Mouse (Mus musculus): ENCODE measurements around the gene Trim7. TPM values are rescaled to one million over a fixed set of nuclear protein-coding genes. Genes with fewer than 3 reads are reported as not detected.

Gene Trim7
- total and polyA plus RNA-seq, 3 experiments: 0.81 to 1.3 TPM; not detected in 1

DNA sequence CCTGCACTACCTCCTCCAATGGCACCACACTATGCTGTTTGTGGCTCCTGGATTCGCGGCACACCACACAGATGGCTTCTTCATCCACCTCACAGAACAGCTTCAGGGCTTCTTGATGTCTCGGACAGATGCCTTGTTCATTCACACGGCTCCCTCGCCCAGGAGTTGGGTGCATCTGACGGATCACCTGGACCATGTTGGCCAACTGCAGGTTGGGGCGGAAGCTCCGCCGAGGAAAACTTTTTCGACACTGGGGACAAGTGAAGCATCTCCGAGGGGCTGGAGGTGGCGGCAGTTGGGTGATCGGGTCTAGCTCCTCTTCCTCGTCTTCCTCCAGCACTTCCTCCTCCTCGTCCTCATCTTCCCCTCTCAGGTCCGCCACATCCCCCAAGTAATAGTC is 10.1 kb upstream of the Trim7 start:
- peak overlapping the region; percentile 70 for H3K27ac ChIP-seq (ENCODE audit: control insufficient read depth, low read depth, low read length)
- H3K4me3 ChIP-seq (ENCODE audit: control insufficient read depth in 1 of 2, insufficient read depth in 1 of 2, low read depth in 2 of 2, low read length in 2 of 2): peak overlapping the region; percentile 81 to 91
- H3K79me2 ChIP-seq (ENCODE audit: control insufficient read depth, insufficient read depth, low read length, poor library complexity): peaks cover 28% of the 10 kb centered on the region
- peaks cover 0 to 42% of the 10 kb centered on the region in 2 experiments; a peak in 2 of 4 replicates for H3K36me3 ChIP-seq (ENCODE audit: control insufficient read depth in 1 of 2, insufficient read depth in 2 of 2, low read length in 2 of 2)
- H3K9me3 ChIP-seq (replicated peaks; ENCODE audit: insufficient read depth, low read length): no peaks in the 10 kb centered on the region
- peaks cover 14 to 37% of the 10 kb centered on the region in 2 experiments for H3K4me1 ChIP-seq (ENCODE audit: control insufficient read depth in 1 of 2, insufficient read depth in 2 of 2, low read length in 2 of 2)
- no peak for TF ChIP-seq ZNF384 (IDR thresholded peaks at IDR 0.05; ENCODE audit: low read depth, low read length)
- TF ChIP-seq MEF2A (IDR thresholded peaks at IDR 0.05; ENCODE audit: extremely low read depth, insufficient replicate concordance, low read depth, low read length, poor library complexity, severe bottlenecking): no peak
- TF ChIP-seq CTCF (IDR thresholded peaks at IDR 0.05 in 2 of 3, conservative IDR thresholded peaks at IDR 0.05 in 1 of 3; ENCODE audit: control insufficient read depth in 1 of 3, insufficient read depth in 1 of 3, low read depth in 2 of 3, low read length in 3 of 3, poor library complexity in 1 of 3, severe bottlenecking in 1 of 3): no peak
- no peak for TF ChIP-seq ETS1 (IDR thresholded peaks at IDR 0.05; ENCODE audit: low read depth, low read length)
- TF ChIP-seq SIN3A (IDR thresholded peaks at IDR 0.05; ENCODE audit: low read length): no peak
- no peak for TF ChIP-seq EP300 (IDR thresholded peaks at IDR 0.05; ENCODE audit: low read depth in 1 of 2, low read length in 2 of 2)
- no peak for TF ChIP-seq GATA1 (IDR thresholded peaks at IDR 0.05; ENCODE audit: low read depth, low read length)
- TF ChIP-seq POLR2AphosphoS5 (IDR thresholded peaks at IDR 0.05; ENCODE audit: borderline replicate concordance, low read depth, low read length): no peak
- TF ChIP-seq MXI1 (IDR thresholded peaks at IDR 0.05; ENCODE audit: low read depth, low read length): no peak
- TF ChIP-seq KAT2A (conservative IDR thresholded peaks at IDR 0.05; ENCODE audit: low read depth, low read length): no peak
- H3K27me3 ChIP-seq (ENCODE audit: control insufficient read depth in 1 of 2, insufficient read depth in 2 of 2, low read length in 2 of 2): no peaks in the 10 kb centered on the region
- H3K9ac ChIP-seq (ENCODE audit: control insufficient read depth, low read depth, low read length, poor library complexity, severe bottlenecking): peak overlapping the region; percentile 82
- no peak for DNase-seq (ENCODE audit: low read depth, low spot score)

DNA sequence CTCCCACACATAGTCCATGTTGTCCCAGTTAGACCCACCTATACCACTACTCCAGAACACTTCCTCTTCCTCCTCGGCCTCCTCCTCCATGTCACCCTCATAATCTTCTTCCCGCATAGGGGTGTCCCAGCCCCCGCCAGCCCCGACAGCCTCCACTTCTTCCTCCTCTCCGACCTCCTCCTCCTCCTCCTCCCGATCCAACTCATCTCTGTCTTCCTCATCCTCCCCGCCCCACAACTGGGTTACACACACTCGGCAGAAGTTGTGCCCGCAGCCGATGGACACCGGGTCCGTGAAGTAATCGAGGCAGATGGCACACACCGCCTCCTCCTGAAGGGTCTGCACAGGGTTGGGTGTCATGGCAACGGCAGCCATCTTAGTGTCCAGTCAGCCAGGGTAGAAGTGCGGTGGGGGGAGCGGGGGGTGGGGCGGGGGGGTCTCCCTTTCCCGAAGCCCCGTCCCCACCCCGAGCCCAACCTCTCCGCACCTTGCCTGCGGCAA is 9.6 kb upstream of the Trim7 start:
- H3K4me1 ChIP-seq (ENCODE audit: control insufficient read depth in 1 of 2, insufficient read depth in 2 of 2, low read length in 2 of 2): peaks cover 14 to 41% of the 10 kb centered on the region in 2 experiments
- peak overlapping the region; percentile 81 to 91 for H3K4me3 ChIP-seq (ENCODE audit: control insufficient read depth in 1 of 2, insufficient read depth in 1 of 2, low read depth in 2 of 2, low read length in 2 of 2)
- H3K27me3 ChIP-seq (ENCODE audit: control insufficient read depth in 1 of 2, insufficient read depth in 2 of 2, low read length in 2 of 2): no peaks in the 10 kb centered on the region
- peak overlapping the region; percentile 70 for H3K27ac ChIP-seq (ENCODE audit: control insufficient read depth, low read depth, low read length)
- no peak for TF ChIP-seq USF1 (IDR thresholded peaks at IDR 0.05; ENCODE audit: low read depth, low read length)
- no peak for TF ChIP-seq POLR2AphosphoS2 (IDR thresholded peaks at IDR 0.05; ENCODE audit: low read length)
- TF ChIP-seq RAD21 (IDR thresholded peaks at IDR 0.05; ENCODE audit: low read depth, low read length): no peak
- no peak for TF ChIP-seq SIN3A (IDR thresholded peaks at IDR 0.05; ENCODE audit: low read length)
- TF ChIP-seq NRF1 (IDR thresholded peaks at IDR 0.05; ENCODE audit: insufficient read depth, low read depth, low read length, poor library complexity, severe bottlenecking): no peak
- TF ChIP-seq POLR2AphosphoS5 (IDR thresholded peaks at IDR 0.05; ENCODE audit: borderline replicate concordance, low read depth, low read length): no peak
- 0 out of 2 replicates have a peak, but pooled peaks have one; percentile 7 for TF ChIP-seq TBP (IDR thresholded peaks at IDR 0.05; ENCODE audit: low read depth, low read length)
- no peak; the same call in 1 of the 2 replicates for TF ChIP-seq MXI1 (IDR thresholded peaks at IDR 0.05; ENCODE audit: low read depth, low read length)
- no peak for TF ChIP-seq RCOR1 (IDR thresholded peaks at IDR 0.05; ENCODE audit: low read depth, low read length)
- TF ChIP-seq CHD1 (IDR thresholded peaks at IDR 0.05; ENCODE audit: low read depth, low read length): peak; percentile 86; the same call in 1 of the 2 replicates
- no peak for TF ChIP-seq EP300 (IDR thresholded peaks at IDR 0.05; ENCODE audit: low read depth in 1 of 2, low read length in 2 of 2)
- no peak for TF ChIP-seq HCFC1 (IDR thresholded peaks at IDR 0.05; ENCODE audit: low read depth, low read length)
- H3K36me3 ChIP-seq (ENCODE audit: control insufficient read depth in 1 of 2, insufficient read depth in 2 of 2, low read length in 2 of 2): peaks cover 0 to 45% of the 10 kb centered on the region in 2 experiments; a peak in 2 of 4 replicates
- peak; percentile 77 for DNase-seq (ENCODE audit: low read depth, low spot score)
- H3K9me3 ChIP-seq (replicated peaks; ENCODE audit: insufficient read depth, low read length): no peaks in the 10 kb centered on the region
- H3K9ac ChIP-seq (ENCODE audit: control insufficient read depth, low read depth, low read length, poor library complexity, severe bottlenecking): peak overlapping the region; percentile 82
- H3K79me2 ChIP-seq (ENCODE audit: control insufficient read depth, insufficient read depth, low read length, poor library complexity): peaks cover 28% of the 10 kb centered on the region
